Mouse (Mus musculus): ENCODE results near the gene Unc5b. TPM values are rescaled to one million over a fixed set of nuclear protein-coding genes. Genes with fewer than 3 reads are reported as not detected.
A peak's percentile ranks its signal among the peaks of the same experiment; 100 is the strongest.

The Unc5b gene
- polyA plus RNA-seq, 1 experiment from 2014 or later, result 2.3 TPM

- 63% methylated on average over 1 of the region's 1 CpGs for WGBS
- H3K27ac ChIP-seq, result no peak overlapping the region
- no peaks in the 10 kb centered on the region for H3K27me3 ChIP-seq
- H3K9ac ChIP-seq, result no peak overlapping the region
- no peaks in the 10 kb centered on the region for H3K9me3 ChIP-seq (replicated peaks)
- no peaks in the 10 kb centered on the region for H3K4me1 ChIP-seq
- 0 out of 2 replicates have a peak, but pooled peaks cover 6% of the 10 kb centered on the region for H3K36me3 ChIP-seq (ENCODE audit: poor library complexity, severe bottlenecking)
- no peak for ATAC-seq
- no peak overlapping the region for H3K4me2 ChIP-seq
- H3K4me3 ChIP-seq, result no peak overlapping the region
Observed at GRCm38 (mm10) chr10:60762126-60762525, 69.3 kb downstream of the Unc5b start.

DNA sequence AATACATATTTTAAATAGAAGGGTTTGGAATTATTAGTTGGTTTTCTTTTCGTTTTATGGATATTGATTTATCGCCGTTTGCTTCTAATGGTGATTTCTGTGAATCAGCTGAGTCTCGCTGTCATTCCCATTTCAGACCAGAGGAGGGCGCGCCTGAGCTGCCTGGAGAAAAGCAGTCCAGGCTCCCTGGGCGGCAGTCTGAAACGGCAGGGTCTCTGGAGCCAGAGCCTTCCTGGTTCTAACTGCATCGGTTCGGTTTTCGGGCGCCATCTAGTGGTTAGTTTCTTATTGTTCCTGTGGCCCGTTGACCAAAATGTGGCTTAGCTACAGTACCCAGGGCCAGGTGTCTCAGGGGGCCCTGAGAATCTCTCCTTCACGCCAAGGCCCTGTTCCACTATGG lies 71.0 kb downstream of the Unc5b start:
- H3K4me1 ChIP-seq, result no peaks in the 10 kb centered on the region
- 0 out of 2 replicates have a peak, but pooled peaks cover 4% of the 10 kb centered on the region for H3K36me3 ChIP-seq (ENCODE audit: poor library complexity, severe bottlenecking)
- no peak overlapping the region for H3K4me2 ChIP-seq
- WGBS, result 4% methylated on average over 14 of the region's 14 CpGs
- no peak overlapping the region for H3K9ac ChIP-seq
- no peaks in the 10 kb centered on the region for H3K9me3 ChIP-seq (replicated peaks)
- no peak overlapping the region for H3K27ac ChIP-seq
- ATAC-seq, result peak; percentile 92
- H3K27me3 ChIP-seq, result no peaks in the 10 kb centered on the region
- H3K4me3 ChIP-seq, result no peak overlapping the region

GRCm38 (mm10) chr10:60756992-60757391 lies 74.4 kb downstream of the Unc5b start:
- Histone ChIP-seq H3K27ac (no peak overlapping the region), H3K9me3 (replicated peaks) (no peaks in the 10 kb centered on the region), H3K4me1 (peaks cover 10% of the 10 kb centered on the region), H3K9ac (no peak overlapping the region), H3K36me3 (ENCODE audit: poor library complexity, severe bottlenecking) (no peaks in the 10 kb centered on the region), H3K4me2 (no peak overlapping the region), H3K27me3 (no peaks in the 10 kb centered on the region), H3K4me3 (no peak overlapping the region)
- ATAC-seq, result no peak
- WGBS, result 6% methylated on average over 7 of the region's 7 CpGs

- H3K27me3 ChIP-seq, result no peaks in the 10 kb centered on the region
- H3K4me2 ChIP-seq, result no peak overlapping the region
- H3K9ac ChIP-seq, result no peak overlapping the region
- no peak for ATAC-seq
- H3K9me3 ChIP-seq (replicated peaks), result no peaks in the 10 kb centered on the region
- no peak overlapping the region for H3K27ac ChIP-seq
- H3K4me3 ChIP-seq, result no peak overlapping the region
- peaks cover 17% of the 10 kb centered on the region for H3K4me1 ChIP-seq
- no peaks in the 10 kb centered on the region for H3K36me3 ChIP-seq (ENCODE audit: poor library complexity, severe bottlenecking)
Observed at GRCm38 (mm10) chr10:60756146-60756545, 75.2 kb downstream of the Unc5b start.

DNA sequence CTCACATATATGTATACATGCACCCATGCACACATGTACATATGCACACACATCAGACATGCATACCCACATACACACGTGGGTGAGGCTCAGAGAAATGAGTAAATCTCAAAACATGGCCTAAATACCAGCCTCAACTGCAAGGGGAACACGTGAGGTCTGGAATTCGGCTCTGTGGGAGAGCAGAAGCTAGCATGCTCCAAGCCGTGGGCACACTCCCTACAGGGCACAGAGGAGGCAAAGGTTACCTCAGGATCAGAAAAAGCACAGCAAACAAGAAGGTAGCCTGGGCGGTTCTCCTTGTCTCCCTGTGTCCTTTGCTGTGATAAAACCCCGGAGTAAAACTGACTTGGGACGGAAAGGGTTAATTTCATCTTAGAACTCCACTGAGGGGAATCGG lies 77.4 kb downstream of the Unc5b start:
- H3K27ac ChIP-seq, result no peak overlapping the region
- peaks cover 23% of the 10 kb centered on the region for H3K4me1 ChIP-seq
- no peak overlapping the region for H3K9ac ChIP-seq
- no peak overlapping the region for H3K4me3 ChIP-seq
- ATAC-seq, result no peak
- WGBS, result 77% methylated on average over 8 of the region's 8 CpGs
- no peaks in the 10 kb centered on the region for H3K9me3 ChIP-seq (replicated peaks)
- no peaks in the 10 kb centered on the region for H3K27me3 ChIP-seq
- no peak overlapping the region for H3K4me2 ChIP-seq
- H3K36me3 ChIP-seq (ENCODE audit: poor library complexity, severe bottlenecking), result no peaks in the 10 kb centered on the region

DNA sequence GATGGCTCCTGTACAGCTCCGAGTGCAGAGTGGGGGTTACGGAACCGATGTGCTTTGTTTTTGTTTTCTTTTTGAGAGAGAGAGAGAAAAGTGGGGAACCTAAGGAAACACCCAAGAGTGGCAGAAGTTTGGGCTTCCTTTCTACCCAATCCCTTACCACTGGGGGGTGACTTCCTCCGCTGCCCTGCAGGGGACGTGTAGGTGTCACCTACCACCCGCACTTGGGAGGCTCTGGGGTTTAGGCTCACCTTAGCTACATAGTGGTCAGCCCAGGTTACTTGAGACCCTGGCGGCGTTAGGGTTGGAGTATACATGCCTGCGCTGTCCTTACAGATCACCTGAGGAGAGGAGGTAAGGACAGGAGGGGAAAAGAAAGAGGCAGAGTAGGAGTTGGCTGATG lies 78.1 kb downstream of the Unc5b start:
- no peak for ATAC-seq
- Histone ChIP-seq H3K9ac (no peak overlapping the region; the same call in 1 of the 2 replicates), H3K27ac (no peak overlapping the region), H3K4me3 (no peak overlapping the region), H3K9me3 (replicated peaks) (no peaks in the 10 kb centered on the region), H3K4me2 (peak overlapping the region; percentile 86), H3K36me3 (ENCODE audit: poor library complexity, severe bottlenecking) (no peaks in the 10 kb centered on the region), H3K27me3 (no peaks in the 10 kb centered on the region), H3K4me1 (peaks cover 23% of the 10 kb centered on the region)
- WGBS, result 74% methylated on average over 9 of the region's 9 CpGs

DNA sequence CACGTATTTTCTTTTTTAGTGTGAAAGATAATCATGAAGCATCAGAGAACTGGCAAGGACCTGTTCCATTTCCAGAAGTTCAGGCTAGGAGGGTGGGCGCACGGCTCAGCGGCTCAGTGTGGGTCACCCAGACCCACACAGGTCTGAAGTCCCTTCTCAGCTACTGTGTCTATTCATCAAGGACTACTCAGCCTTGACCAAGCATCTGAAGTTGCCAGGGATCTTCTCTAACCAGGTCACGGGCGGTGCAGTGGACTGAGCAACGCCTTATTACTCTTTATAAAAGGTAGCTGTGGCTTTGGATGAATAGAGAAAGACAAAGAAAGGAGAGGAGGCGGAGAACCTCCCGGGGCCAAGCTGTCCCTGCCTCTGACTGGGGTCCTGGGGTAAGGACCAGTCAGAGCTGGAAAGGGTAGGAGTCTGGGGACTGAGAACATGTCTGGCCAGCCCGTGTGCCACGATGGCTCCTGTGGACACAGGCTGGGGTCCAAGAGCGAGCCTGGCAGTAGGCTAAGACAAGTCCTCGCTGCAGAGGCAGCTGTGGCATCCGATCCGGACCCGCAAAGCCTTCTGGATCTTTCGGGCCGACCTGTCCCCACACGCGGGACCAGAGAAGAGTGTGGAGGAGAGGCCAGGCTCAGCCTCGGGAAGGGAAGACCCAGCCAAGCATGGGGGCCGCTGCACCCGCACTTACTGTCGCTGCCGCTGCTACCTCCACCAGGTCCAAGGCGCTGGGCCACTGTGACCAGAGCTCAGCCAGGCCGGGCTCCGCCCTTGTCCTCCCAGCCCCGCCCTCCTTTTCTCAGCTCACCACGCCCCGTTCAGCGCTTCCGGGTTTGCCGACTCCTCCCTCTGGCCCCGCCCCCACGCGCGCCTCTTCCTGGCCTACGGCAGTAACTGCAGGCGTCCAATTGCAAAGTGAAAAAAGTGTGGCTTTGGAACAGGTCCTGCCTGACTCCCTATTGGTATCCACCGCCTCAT lies 79.1 kb downstream of the Unc5b start, which contains the start of gene Slc29a3:
TSS of gene Slc29a3 (minus strand) at position 755 of the 981 bp plus-strand sequence.
- ATAC-seq, result peak; percentile 94
- 7% methylated on average over 41 of the region's 41 CpGs for WGBS
- Histone ChIP-seq H3K9ac (peak within 1 kb of the TSS; percentile 79), H3K4me1 (peaks cover 30% of the 10 kb centered on the region), H3K9me3 (replicated peaks) (no peaks in the 10 kb centered on the region), H3K36me3 (ENCODE audit: poor library complexity, severe bottlenecking) (no peaks in the 10 kb centered on the region), H3K4me2 (peak within 1 kb of the TSS; percentile 86), H3K4me3 (peak within 1 kb of the TSS; percentile 60), H3K27ac (peak within 1 kb of the TSS; percentile 60), H3K27me3 (no peaks in the 10 kb centered on the region)

DNA sequence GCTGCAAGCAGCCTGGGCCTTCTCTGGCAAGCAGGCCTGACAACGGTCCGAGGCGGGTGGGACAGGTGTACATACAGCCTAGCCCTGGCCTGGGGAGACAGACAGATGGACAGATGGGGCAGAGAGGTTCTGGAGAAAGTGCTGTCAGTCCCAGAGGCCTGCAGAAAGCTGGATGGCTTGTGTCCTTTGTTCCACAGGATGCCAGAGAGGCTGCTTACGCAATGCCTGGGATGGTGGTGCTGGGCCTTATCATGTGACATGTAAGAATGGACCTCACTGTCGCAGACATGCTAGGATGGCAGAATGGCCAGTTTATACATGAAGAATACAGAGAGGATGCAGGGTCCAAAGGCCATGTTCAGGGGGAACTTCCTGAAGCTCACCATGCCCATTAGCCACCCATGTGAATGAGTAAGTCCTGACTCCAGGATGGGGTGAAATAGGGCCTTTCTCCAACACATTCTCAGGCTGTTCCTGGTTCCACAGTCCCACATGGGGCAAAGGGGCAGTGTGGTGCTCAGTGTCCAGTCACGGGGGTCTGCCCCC lies 83.6 kb downstream of the Unc5b start:
- no peak overlapping the region for H3K4me2 ChIP-seq
- H3K9me3 ChIP-seq (replicated peaks), result no peaks in the 10 kb centered on the region
- no peak overlapping the region for H3K4me3 ChIP-seq
- no peak for ATAC-seq
- WGBS, result 91% methylated on average over 6 of the region's 6 CpGs
- no peaks in the 10 kb centered on the region for H3K36me3 ChIP-seq (ENCODE audit: poor library complexity, severe bottlenecking)
- no peaks in the 10 kb centered on the region for H3K27me3 ChIP-seq
- peaks cover 34% of the 10 kb centered on the region for H3K4me1 ChIP-seq
- no peak overlapping the region; the same call in 1 of the 2 replicates for H3K9ac ChIP-seq
- H3K27ac ChIP-seq, result no peak overlapping the region

DNA sequence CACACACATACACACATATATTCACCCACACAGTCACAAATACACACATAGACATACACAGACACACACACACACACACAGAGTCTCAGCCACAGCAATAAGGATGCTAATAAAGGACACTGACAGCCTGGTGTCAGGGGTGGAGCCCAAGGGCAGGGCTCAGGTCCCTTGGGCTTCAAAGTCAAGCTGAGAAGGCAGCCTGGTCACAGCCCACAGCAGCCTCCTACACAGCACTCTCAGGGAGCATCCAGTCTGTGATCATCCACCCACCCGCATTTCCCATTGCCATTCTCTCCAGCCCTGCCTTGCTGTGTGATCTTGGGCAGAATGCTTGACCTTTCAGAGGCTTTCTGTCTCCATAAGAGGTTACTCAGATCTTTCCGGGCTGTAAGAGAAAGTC lies 84.9 kb downstream of the Unc5b start:
- H3K27me3 ChIP-seq, result no peaks in the 10 kb centered on the region
- no peak overlapping the region for H3K4me3 ChIP-seq
- H3K9ac ChIP-seq, result no peak overlapping the region
- H3K4me1 ChIP-seq, result peaks cover 25% of the 10 kb centered on the region
- 87% methylated on average over 2 of the region's 2 CpGs for WGBS
- no peak for ATAC-seq
- H3K4me2 ChIP-seq, result no peak overlapping the region
- H3K27ac ChIP-seq, result no peak overlapping the region
- H3K9me3 ChIP-seq (replicated peaks), result no peaks in the 10 kb centered on the region
- H3K36me3 ChIP-seq (ENCODE audit: poor library complexity, severe bottlenecking), result no peaks in the 10 kb centered on the region

DNA sequence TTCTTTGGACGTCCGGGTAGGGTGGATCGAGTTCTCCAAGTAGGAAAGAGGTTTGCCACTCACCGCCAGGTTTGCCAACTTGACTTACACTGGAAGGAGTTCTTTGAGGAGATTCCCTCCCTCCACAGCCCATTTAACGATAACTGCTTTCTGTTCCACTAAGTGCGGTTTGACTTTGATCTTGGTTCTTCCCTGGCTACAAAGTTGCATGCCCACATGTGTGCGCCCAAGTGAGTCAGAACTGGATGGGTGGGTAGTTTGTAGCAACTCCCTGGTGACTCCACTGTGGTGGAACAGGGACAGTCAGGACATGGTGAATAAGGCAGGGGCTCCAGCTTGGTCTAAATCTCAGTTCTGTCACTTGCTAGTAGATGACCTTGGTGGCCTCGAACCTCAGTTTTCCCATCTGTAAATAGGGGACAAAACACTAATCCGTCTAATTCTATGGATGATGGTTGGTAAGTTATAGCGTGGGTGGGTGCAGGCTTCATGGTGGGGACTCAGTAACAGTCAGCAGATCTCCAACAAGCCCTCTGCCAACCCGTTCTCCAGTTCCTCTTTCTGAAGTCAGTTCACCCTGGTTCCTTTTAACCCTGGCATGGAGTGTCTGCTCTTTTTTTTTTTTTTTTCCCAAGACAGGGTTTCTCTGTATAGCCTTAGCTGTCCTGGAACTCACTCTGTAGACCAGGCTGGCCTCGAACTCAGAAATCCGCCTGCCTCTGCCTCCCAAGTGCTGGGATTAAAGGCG lies 86.7 kb downstream of the Unc5b start:
- 94% methylated on average over 14 of the region's 14 CpGs for WGBS
- H3K4me3 ChIP-seq, result no peak overlapping the region
- no peak overlapping the region for H3K4me2 ChIP-seq
- no peak for ATAC-seq
- H3K9me3 ChIP-seq (replicated peaks), result no peaks in the 10 kb centered on the region
- peaks cover 16% of the 10 kb centered on the region for H3K4me1 ChIP-seq
- H3K27me3 ChIP-seq, result no peaks in the 10 kb centered on the region
- H3K27ac ChIP-seq, result no peak overlapping the region
- H3K36me3 ChIP-seq (ENCODE audit: poor library complexity, severe bottlenecking), result no peaks in the 10 kb centered on the region
- H3K9ac ChIP-seq, result no peak overlapping the region

GRCm38 (mm10) chr10:60743681-60744080 lies 87.7 kb downstream of the Unc5b start:
- no peaks in the 10 kb centered on the region for H3K36me3 ChIP-seq (ENCODE audit: poor library complexity, severe bottlenecking)
- whole genome bisulfite sequencing, result 57% methylated on average over 9 of the region's 9 CpGs

DNA sequence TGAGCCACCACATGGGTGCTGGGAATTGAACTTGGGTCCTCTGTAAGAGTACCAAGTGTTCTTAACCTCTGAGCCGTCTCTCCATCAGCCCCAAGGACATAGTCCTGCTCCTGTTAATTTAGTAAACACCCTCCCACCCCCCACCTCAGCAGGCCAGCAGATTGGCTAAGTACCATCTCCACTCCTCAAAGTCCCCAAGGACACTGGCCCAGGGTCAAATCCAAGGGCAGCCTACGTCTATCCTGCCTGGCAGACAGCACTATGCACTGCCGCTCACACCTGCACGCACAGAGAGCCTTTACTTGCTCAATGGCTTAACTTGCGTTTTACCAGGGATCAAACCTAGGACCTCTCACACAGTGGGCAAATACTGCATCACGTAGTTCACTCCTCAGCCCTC lies 88.4 kb downstream of the Unc5b start:
- Histone ChIP-seq H3K27me3 (no peaks in the 10 kb centered on the region), H3K4me2 (no peak overlapping the region), H3K4me1 (peaks cover 15% of the 10 kb centered on the region), H3K36me3 (ENCODE audit: poor library complexity, severe bottlenecking) (no peaks in the 10 kb centered on the region), H3K9ac (no peak overlapping the region), H3K27ac (no peak overlapping the region), H3K4me3 (no peak overlapping the region), H3K9me3 (replicated peaks) (no peaks in the 10 kb centered on the region)
- ATAC-seq, result no peak
- 81% methylated on average over 6 of the region's 6 CpGs for WGBS

More at GRCm38 (mm10) chr10:60743681-60744080, 87.7 kb downstream of the Unc5b start:
- Histone ChIP-seq H3K27me3 (no peaks in the 10 kb centered on the region), H3K9me3 (replicated peaks) (no peaks in the 10 kb centered on the region), H3K4me1 (peaks cover 16% of the 10 kb centered on the region), H3K27ac (no peak overlapping the region), H3K9ac (no peak overlapping the region), H3K4me2 (no peak overlapping the region), H3K4me3 (no peak overlapping the region)
- ATAC-seq, result no peak

All from forebrain, embryonic 13.5 days (tissue).